Mouse (Mus musculus): ENCODE results near the gene Unkl.

GRCm38 (mm10) chr17:25172558-25172957 is 15.6 kb upstream of the Unkl start:
- TF ChIP-seq POLR2A (IDR thresholded peaks at IDR 0.05; ENCODE audit: insufficient read depth, low read depth, low read length) (no peak), CTCF (IDR thresholded peaks at IDR 0.05; ENCODE audit: insufficient read depth, low read depth, low read length) (no peak)

All from olfactory bulb, adult 2 months (tissue).